Mouse (Mus musculus) limb, embryonic 14.5 days (tissue): ENCODE results near the gene Nosip. TPM values are rescaled to one million over a fixed set of nuclear protein-coding genes. Genes with fewer than 3 reads are reported as not detected.

Experiments
- ATAC-seq: fragments of 200-750 bp; cut with Nextera tagmentation; 2 replicates; pipeline ENCODE4 v1.8.0; 2017; ENCODE audit warnings: low read depth, moderate number of reproducible peaks, moderate TSS enrichment; ENCODE audit not compliant: low FRiP score
- DNase-seq: peaks from one replicate; pipeline ENCODE4 v3.0.0-alpha.2; 2015; ENCODE audit warnings: low spot score
- H3K27ac ChIP-seq: fragments of 300-500 bp; sonication (generic); replicated peaks from 2 replicates; pipeline ENCODE4 v1.5.1; 2014; ENCODE audit warnings: low read depth, mild to moderate bottlenecking, low read length, moderate library complexity, mixed read lengths
- H3K27me3 ChIP-seq: fragments of 300-500 bp; sonication (generic); 2 replicates; pipeline ENCODE4 v1.6.1; 2014; ENCODE audit warnings: low read length, mixed read lengths; ENCODE audit not compliant: control insufficient read depth, insufficient read depth
- H3K36me3 ChIP-seq: fragments of 300-500 bp; sonication (generic); 2 replicates; pipeline ENCODE4 v1.6.1; 2014; ENCODE audit warnings: mild to moderate bottlenecking, low read length, moderate library complexity, mixed read lengths; ENCODE audit not compliant: control insufficient read depth, insufficient read depth
- H3K4me1 ChIP-seq: fragments of 300-500 bp; sonication (generic); 2 replicates; pipeline ENCODE4 v1.6.1; 2014; ENCODE audit warnings: antibody characterized with exemption, low read length, mixed read lengths; ENCODE audit not compliant: control insufficient read depth, insufficient read depth
- H3K4me2 ChIP-seq: fragments of 300-500 bp; sonication (generic); replicated peaks from 2 replicates; pipeline ENCODE4 v1.6.1; 2014; ENCODE audit warnings: low read depth, mild to moderate bottlenecking, low read length, moderate library complexity; ENCODE audit not compliant: severe bottlenecking
- H3K4me3 ChIP-seq: fragments of 300-500 bp; sonication (generic); replicated peaks from 2 replicates; pipeline ENCODE4 v1.5.1; 2014; ENCODE audit warnings: low read length
- H3K9ac ChIP-seq: fragments of 300-500 bp; sonication (generic); 2 replicates; pipeline ENCODE4 v1.6.1; 2014; ENCODE audit warnings: mild to moderate bottlenecking, low read depth, low read length, moderate library complexity; ENCODE audit not compliant: severe bottlenecking
- H3K9me3 ChIP-seq: fragments of 300-500 bp; sonication (generic); 2 replicates; pipeline ENCODE4 v1.6.1; 2016; ENCODE audit warnings: low read length; ENCODE audit not compliant: control insufficient read depth
- POLR2A ChIP-seq: fragments of 200-500 bp; IDR thresholded peaks from 2 replicates; pipeline ENCODE4 v1.8.0; 2012; ENCODE audit warnings: inconsistent platforms, mild to moderate bottlenecking, moderate library complexity, borderline replicate concordance; ENCODE audit not compliant: insufficient read depth, insufficient read length; ENCODE audit errors: extremely low read depth
- WGBS: fragments of 180-500 bp; shearing (Covaris S2); extraction: QIAGEN DNeasy Blood & Tissue Kit; methylation state at CpG from one replicate; pipeline ENCODE4 v1.1.7; 2014; 5-methylcytosine and 5-hydroxymethylcytosine counted together
- polyA plus RNA-seq, 2 experiments: library from polyadenylated mRNA; depleted of rRNA in 1 of 2; stranded (reverse) in 1 of 2; unstranded in 1 of 2; fragments of >200 nt; fragmentation: Nextera tagmentation in 1 of 2; extraction: Ambion mirVana in 1 of 2; gene quantifications; 2 replicates each; pipeline versions ENCODE4 v1.2.1 to v1.2.3; 2012 to 2014

Gene Nosip
- polyA plus RNA-seq, 2 experiments = 68.1 to 82.7 TPM

DNA sequence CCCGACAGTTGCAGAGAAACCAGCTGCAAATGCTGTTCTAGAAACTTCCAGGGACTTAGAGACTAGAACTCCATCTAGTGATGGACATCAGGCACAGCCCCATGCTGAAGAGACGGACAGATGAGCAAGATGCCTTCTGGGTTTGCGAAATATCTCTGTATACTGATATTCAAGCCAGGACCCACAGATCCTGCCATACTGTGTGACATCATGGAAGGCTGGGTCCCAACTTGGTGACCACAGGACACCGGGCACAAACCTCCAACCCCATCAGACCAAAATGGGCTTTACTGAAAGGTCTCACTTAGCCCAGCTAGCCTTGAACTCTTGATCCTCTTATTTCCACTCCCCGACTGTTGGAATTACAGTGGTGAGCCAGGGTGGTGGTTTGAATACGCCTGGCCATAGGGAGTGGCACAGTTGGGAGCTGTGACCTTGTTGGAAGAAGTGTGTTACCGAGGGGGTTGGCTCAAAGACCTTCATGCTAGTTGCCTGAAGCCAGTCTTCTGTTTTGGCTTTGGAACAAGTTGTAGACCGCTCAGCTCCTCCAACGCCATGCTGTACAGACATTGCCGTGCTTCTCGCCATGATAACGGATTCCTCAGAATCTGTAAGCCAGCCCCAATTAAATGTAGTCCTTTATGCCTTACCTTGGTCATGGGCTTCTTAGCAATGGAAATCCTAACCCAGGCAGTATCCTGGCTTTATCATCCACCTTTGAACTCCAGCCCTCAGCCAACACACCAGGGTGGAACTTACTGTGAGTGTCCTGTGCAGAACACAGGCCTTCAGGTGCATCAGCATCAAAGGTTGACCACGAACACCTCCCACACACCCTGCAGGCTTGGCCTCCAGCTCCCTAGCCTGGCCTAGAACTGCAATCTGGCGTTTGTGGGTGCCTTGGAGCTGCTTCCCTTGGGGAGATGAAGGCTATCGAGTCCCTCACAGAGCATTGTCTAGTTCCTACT lies 37.7 kb upstream of the Nosip start:
- Histone ChIP-seq H3K27me3 (no peaks in the 10 kb centered on the region), H3K4me3 (no peak overlapping the region), H3K36me3 (peaks cover 32% of the 10 kb centered on the region), H3K9me3 (no peaks in the 10 kb centered on the region), H3K27ac (no peak overlapping the region), H3K4me2 (no peak overlapping the region), H3K4me1 (no peaks in the 10 kb centered on the region), H3K9ac (no peak overlapping the region)
- no peak for ATAC-seq
- WGBS = 89% methylated on average over 15 of the region's 15 CpGs
- TF ChIP-seq POLR2A = no peak
- no peak for DNase-seq

- no peak overlapping the region for H3K4me3 ChIP-seq
- H3K9me3 ChIP-seq = no peaks in the 10 kb centered on the region
- no peaks in the 10 kb centered on the region for H3K27me3 ChIP-seq
- TF ChIP-seq POLR2A = no peak
- H3K4me2 ChIP-seq = no peak overlapping the region
- no peak for ATAC-seq
- WGBS = 70% methylated on average over 8 of the region's 8 CpGs
- no peak overlapping the region for H3K27ac ChIP-seq
- H3K4me1 ChIP-seq = no peaks in the 10 kb centered on the region
- peaks cover 44% of the 10 kb centered on the region for H3K36me3 ChIP-seq
- no peak overlapping the region for H3K9ac ChIP-seq
- DNase-seq = no peak
Measured at GRCm38 (mm10) chr7:45025601-45026220, 36.5 kb upstream of the Nosip start.

DNA sequence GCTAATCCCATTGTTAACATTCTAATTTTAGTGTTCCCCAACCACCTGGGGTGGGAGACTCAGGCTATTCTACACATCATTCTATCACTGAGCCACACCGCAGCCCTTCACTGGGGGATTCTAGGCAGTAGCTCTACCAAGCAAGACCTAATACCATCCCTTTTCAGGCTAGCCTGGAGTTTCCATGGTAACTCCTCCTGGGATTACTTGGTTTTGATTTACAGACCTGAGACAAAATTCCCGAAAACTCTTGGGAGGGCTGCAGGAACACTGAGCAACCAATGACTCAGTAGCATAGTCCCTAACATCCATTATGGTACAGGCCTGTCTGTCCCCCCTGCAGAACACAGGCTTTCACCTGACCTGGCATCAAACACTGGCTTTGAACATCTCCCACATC lies 36.0 kb upstream of the Nosip start:
- Histone ChIP-seq H3K4me3 (no peak overlapping the region), H3K36me3 (peaks cover 49% of the 10 kb centered on the region), H3K4me2 (no peak overlapping the region), H3K27me3 (no peaks in the 10 kb centered on the region), H3K9ac (no peak overlapping the region), H3K4me1 (no peaks in the 10 kb centered on the region), H3K27ac (no peak overlapping the region), H3K9me3 (no peaks in the 10 kb centered on the region)
- no peak for ATAC-seq
- TF ChIP-seq POLR2A = no peak
- no peak for DNase-seq
- WGBS = 51% methylated on average over 2 of the region's 2 CpGs

DNA sequence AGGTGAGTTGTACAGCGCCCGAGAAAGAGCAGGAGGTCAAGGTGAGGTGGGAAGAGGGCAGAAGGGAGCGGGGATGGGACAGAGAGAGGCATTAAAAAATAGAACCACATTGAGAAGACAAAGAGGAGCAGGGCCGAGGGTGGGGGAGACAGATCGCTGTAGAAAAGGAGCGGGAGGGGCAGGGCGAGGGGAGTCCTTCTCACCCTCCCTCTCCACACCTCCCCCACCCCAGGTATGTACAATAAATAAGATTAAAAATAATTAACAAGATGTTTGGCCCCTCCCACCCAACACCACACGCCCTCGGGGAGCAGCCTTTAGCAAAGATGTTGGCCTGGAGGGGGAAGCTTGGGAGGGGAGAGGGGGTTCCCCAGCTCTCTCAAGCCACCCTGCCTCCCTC lies 34.5 kb upstream of the Nosip start:
- Histone ChIP-seq H3K36me3 (peaks cover 63% of the 10 kb centered on the region), H3K4me2 (no peak overlapping the region), H3K4me3 (no peak overlapping the region), H3K9me3 (no peaks in the 10 kb centered on the region), H3K4me1 (no peaks in the 10 kb centered on the region), H3K27ac (no peak overlapping the region), H3K9ac (no peak overlapping the region), H3K27me3 (no peaks in the 10 kb centered on the region)
- TF ChIP-seq POLR2A = no peak
- WGBS = 89% methylated on average over 9 of the region's 9 CpGs
- DNase-seq (no peak), ATAC-seq (no peak)

GRCm38 (mm10) chr7:45028351-45028750 lies 33.9 kb upstream of the Nosip start:
- H3K36me3 ChIP-seq = peaks cover 69% of the 10 kb centered on the region
- DNase-seq (no peak), ATAC-seq (no peak)
- TF ChIP-seq POLR2A = no peak
- no peak overlapping the region for H3K9ac ChIP-seq
- 89% methylated on average over 11 of the region's 11 CpGs for WGBS
- no peaks in the 10 kb centered on the region for H3K27me3 ChIP-seq
- H3K4me1 ChIP-seq = no peaks in the 10 kb centered on the region
- H3K4me3 ChIP-seq = no peak overlapping the region
- H3K27ac ChIP-seq = no peak overlapping the region
- no peak overlapping the region for H3K4me2 ChIP-seq
- no peaks in the 10 kb centered on the region for H3K9me3 ChIP-seq
